Mouse (Mus musculus) regulatory T cell (primary cell): ENCODE data around the gene Trit1.
"Not testable (repeated sequence)": the region's sequence is repeated elsewhere in the genome, so short reads cannot be mapped to it uniquely, and the experiment has no call there.

ENCODE experiments used
- in situ Hi-C: fragments of 300-600 bp; cut with MboI, MseI; formaldehyde crosslinking; loops from one replicate; pipeline ENCODE4 v1.15.1; 2025; ENCODE audit warnings: high pct_unique_total_duplicates

Gene Trit1

GRCm38 (mm10) chr4:122996618-122997381, 19.6 kb upstream of the Trit1 start:
- in situ Hi-C loops: loop anchor here (5.0 kb wide), 1 partner anchor 86 kb away; no protein-coding TSS in a partner anchor

- in situ Hi-C loops: loop anchor here (5.0 kb wide), 1 partner anchor 84 kb away; no protein-coding TSS in a partner anchor
Measured at GRCm38 (mm10) chr4:122998537-122999262, 17.7 kb upstream of the Trit1 start.

- in situ Hi-C loops: loop anchor here (5.0 kb wide), 1 partner anchor 83 kb away; no protein-coding TSS in a partner anchor
Measured at GRCm38 (mm10) chr4:122999263-122999691, 17.1 kb upstream of the Trit1 start.

GRCm38 (mm10) chr4:123000130-123000529, 16.3 kb upstream of the Trit1 start:
- in situ Hi-C loops: no loop called here

GRCm38 (mm10) chr4:123000617-123001342, 15.6 kb upstream of the Trit1 start:
- in situ Hi-C loops: no loop called here

- in situ Hi-C loops: no loop called here
Measured at GRCm38 (mm10) chr4:123005054-123005966, 11.1 kb upstream of the Trit1 start.

- in situ Hi-C loops: not testable (repeated sequence)
Measured at GRCm38 (mm10) chr4:123012501-123012900, 3.9 kb upstream of the Trit1 start.

- in situ Hi-C loops: no loop called here
Measured at GRCm38 (mm10) chr4:123013346-123013945, 3.0 kb upstream of the Trit1 start.

- in situ Hi-C loops: no loop called here
Measured at GRCm38 (mm10) chr4:123013949-123014406, 2.4 kb upstream of the Trit1 start.

- in situ Hi-C loops: no loop called here
Measured at GRCm38 (mm10) chr4:123014501-123015282, 1.7 kb upstream of the Trit1 start.

- in situ Hi-C loops: no loop called here
Measured at GRCm38 (mm10) chr4:123021591-123021990, 5.2 kb downstream of the Trit1 start.

- in situ Hi-C loops: no loop called here
Measured at GRCm38 (mm10) chr4:123022896-123023295, 6.5 kb downstream of the Trit1 start.

GRCm38 (mm10) chr4:123025418-123025817, 9.0 kb downstream of the Trit1 start:
- in situ Hi-C loops: no loop called here

- in situ Hi-C loops: no loop called here
Measured at GRCm38 (mm10) chr4:123026161-123026560, 9.8 kb downstream of the Trit1 start.

GRCm38 (mm10) chr4:123026597-123026996, 10.2 kb downstream of the Trit1 start:
- in situ Hi-C loops: no loop called here

- in situ Hi-C loops: no loop called here
Measured at GRCm38 (mm10) chr4:123034841-123035240, 18.4 kb downstream of the Trit1 start.

- in situ Hi-C loops: no loop called here
Measured at GRCm38 (mm10) chr4:123035636-123036035, 19.2 kb downstream of the Trit1 start.

- in situ Hi-C loops: no loop called here
Measured at GRCm38 (mm10) chr4:123036710-123037109, 20.3 kb downstream of the Trit1 start.

- in situ Hi-C loops: no loop called here
Measured at GRCm38 (mm10) chr4:123041131-123041530, 24.7 kb downstream of the Trit1 start.

GRCm38 (mm10) chr4:123043858-123044257, 27.5 kb downstream of the Trit1 start:
- in situ Hi-C loops: no loop called here
